Mouse (Mus musculus) gastrocnemius, postnatal 25 days (tissue): Measurements from ENCODE around the gene Nexn. TPM values are rescaled to one million over a fixed set of nuclear protein-coding genes. Genes with fewer than 3 reads are reported as not detected.

Source experiments
- DNase-seq: peaks from one replicate; pipeline ENCODE4 v3.0.0; 2022
- total RNA-seq, 2 experiments: library from RNA; stranded (reverse); gene quantifications; 1 replicate in 1 of 2; 2 replicates in 1 of 2; pipeline ENCODE4 v1.2.3; 2021

Nexn gene
- total RNA-seq, 2 experiments from 2014 or later, result 331 to 433 TPM

DNA sequence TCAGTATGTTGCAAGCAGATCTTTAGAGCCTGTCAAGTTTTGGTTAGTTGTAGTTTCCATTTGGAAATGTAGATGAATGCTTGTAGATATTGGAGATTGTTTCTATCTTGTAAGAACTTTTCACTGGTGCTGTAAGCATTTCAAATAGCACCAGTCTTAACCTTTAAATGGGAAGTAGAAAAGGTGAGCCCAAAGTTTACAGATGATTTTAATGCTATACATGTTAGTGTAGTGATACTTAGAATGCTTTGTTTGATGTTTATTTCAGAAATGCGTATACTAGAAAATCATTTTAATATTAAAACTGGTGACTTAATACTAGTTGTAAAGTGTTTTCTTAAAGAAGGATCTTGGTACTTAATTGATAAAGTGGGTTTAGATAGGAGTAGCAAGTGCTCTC lies 30.3 kb downstream of the Nexn start:
- DNase-seq, result no peak

DNA sequence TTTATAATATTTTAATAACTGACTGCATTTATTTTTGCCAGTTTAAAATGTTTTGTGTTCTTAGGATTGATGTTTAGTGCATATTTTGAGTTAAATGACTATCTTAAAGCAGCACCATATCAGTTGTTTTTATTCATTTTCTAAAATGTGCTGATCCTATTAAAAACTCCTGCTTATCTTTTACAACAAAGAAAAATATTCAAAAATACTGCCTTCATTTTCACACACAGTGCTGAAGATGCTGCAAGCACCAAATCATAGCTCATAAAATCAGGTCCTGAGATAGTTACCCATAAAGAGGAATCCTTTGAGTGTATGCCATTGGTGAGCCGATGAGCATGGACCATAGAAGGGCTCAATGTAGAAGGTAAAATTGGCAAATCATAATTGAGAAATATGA lies 30.9 kb downstream of the Nexn start:
- no peak for DNase-seq

DNA sequence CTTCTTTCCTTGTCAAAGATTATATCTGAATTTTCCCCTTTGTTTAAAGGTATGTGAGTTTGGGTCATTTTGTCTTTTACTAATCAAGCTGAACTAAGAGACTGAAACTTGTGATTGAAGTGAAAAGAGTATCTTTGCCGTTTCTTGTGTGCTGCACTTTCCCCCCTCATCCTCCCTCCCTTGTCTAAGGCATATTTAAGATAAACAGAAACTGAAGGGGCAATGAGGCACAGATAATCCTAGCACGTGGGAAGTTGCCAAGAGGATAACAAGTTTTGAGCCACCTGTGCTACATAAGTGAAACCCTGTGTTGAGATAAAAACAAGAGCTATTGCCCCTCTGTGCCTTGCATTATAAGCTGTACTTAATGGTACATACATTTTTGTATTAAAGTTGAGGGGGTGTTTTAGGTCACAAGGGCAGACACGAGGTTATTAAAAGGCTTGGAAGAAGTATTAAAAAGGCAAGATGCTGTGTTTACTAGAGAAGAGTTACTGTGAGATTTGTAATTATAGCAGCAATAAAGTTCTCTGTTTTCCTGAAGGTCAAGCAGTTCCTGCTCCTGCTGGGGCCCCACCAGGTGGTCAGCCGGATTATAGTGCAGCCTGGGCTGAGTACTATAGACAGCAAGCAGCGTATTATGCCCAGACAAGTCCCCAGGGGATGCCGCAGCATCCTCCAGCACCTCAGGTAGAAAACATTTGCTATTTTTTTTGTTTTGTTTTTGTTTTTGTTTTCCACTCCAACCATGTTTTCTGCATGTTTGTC lies 34.6 kb downstream of the Nexn start:
- DNase-seq, result no peak

- DNase-seq, result no peak
Measured at GRCm38 (mm10) chr3:152229271-152229670, 36.9 kb downstream of the Nexn start.

DNA sequence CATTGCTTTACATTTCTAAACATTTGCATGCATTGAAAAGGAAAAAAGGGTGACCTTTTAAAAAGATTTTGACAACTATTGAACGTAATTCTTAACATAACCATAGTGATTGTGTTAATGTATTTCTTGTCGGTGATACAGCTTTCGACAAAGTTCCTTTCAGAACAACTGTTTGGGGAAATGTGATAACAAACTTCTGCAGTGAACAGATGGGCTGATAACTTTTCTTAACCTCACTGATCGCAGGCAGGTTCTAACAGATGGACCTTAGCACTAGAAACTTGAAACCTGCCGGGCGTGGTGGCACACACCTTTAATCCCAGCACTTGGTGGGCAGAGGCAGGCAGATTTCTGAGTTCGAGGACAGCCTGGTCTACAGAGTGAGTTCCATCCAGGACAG lies 37.3 kb downstream of the Nexn start:
- no peak for DNase-seq

DNA sequence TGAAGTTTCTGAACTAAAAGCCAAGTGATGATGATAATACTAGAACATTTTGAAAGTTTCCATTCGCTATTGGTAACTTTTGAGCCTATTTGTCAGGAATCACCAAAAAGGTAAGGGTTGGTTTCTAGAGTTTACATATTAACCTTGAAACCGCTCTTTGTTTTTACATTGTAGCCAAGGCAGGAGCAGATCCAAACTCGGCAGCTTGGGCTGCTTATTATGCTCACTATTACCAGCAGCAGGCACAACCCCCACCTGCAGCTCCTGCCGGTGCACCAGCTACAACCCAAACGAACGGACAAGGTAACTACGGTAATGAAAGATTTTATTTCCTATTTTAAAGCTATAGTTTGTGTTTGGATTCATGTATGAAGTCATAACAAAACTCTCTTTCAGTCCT lies 40.2 kb downstream of the Nexn start:
- DNase-seq, result no peak

- DNase-seq, result no peak
Measured at GRCm38 (mm10) chr3:152224918-152225317, 41.2 kb downstream of the Nexn start.

GRCm38 (mm10) chr3:152213416-152213815 lies 52.7 kb downstream of the Nexn start:
- DNase-seq, result no peak

DNA sequence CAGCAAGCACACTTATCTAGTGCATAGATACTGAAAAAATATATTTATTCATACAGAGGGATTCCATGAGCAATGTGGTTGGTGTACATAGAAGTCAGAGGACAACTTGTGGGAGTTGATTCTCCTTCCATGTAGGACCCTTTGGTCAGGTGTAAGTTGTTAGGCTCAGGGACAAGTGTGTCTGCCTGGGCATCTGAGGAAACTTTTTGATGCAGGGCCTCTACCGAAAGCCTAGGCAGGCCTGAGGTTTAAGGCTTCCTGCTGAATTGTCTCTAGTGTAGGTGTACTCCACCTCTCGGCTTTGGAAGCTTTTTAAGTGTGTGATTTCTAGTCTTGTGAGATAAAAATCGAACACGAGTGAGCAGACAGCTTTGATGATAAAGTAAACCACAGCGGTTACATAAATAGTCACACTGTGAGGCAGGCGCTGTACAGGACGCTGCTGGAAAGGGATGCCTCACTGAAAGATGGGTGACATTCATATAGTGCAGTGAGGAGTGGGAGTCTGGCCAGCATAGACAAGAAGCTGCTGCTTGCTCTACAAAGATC lies 54.3 kb downstream of the Nexn start:
- no peak for DNase-seq

- DNase-seq, result peak; percentile 64
Measured at GRCm38 (mm10) chr3:152210728-152211391, 55.3 kb downstream of the Nexn start.

DNA sequence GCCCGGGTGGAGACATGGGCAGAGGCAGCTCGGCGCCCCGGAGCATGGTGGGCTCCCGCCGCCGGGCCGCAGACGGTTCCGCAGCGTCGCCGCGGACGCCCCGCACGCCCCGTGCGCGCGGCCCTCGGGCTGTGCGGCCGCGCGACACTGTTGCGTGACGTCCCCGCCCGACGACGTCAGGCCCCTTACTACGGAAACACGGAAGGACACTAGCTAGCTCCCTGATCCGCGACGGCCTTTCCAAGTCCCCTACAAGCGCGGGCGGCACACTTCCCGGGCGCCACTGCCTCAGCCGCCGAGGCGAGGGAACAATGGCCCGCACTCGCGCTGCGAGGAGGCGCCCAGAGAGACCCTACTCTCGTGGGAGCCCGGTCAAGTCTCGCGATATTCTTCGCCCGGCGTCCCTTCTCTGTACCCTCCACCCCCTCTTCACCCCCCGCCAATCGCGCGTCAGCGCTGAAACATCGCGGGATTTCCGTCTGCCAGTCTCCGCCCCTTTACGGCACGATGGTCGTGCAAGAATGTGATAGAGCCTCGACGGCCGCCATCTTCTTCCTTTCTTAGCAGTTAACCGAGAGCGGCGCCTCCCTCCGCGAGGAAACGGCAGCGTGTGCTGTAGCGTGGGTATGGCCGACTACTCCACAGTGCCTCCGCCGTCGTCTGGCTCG lies 56.0 kb downstream of the Nexn start, which contains the start of the genes Dnajb4 and Fubp1:
Dnajb4 (minus strand) TSS at position 336 of the 668 bp plus-strand sequence.
Fubp1 (plus strand) TSS at position 456 of the 668 bp plus-strand sequence.
- DNase-seq, result peak; percentile 100

DNA sequence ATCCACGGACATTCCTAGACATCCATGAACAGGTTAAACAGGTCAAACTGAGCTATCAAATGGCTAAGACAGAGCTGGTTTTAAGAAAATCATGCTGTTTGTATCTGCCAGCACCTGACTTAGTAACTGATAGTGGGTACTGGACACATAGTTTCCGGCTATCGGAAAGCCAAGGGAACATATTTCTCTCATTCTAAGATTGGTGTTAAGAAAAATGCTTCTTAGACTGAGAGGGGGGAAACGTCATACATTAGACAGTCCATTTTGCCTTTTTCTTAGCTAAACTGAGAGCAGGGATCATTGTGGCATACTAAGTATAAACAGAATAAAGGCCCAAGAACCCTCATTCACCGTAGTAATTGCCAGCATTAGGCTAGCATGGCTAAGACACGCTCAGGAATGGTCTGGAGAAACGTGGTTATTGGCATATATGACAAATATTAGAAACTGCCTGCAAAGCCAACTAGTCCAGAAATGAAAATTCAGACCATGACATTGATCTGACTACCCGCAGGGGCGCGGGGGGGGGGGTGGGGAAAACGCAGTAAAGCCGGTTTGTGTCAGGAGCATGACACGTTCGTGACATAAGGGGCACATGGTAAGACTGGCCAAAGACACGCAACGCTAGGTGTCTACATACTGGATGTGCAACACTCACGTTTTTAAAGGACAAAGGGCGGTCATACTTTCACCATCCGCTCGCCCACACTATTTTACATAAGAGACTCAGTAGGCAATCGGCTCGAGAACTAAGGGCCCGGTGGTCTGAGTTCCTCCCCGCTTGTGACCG lies 56.8 kb downstream of the Nexn start:
- no peak for DNase-seq

DNA sequence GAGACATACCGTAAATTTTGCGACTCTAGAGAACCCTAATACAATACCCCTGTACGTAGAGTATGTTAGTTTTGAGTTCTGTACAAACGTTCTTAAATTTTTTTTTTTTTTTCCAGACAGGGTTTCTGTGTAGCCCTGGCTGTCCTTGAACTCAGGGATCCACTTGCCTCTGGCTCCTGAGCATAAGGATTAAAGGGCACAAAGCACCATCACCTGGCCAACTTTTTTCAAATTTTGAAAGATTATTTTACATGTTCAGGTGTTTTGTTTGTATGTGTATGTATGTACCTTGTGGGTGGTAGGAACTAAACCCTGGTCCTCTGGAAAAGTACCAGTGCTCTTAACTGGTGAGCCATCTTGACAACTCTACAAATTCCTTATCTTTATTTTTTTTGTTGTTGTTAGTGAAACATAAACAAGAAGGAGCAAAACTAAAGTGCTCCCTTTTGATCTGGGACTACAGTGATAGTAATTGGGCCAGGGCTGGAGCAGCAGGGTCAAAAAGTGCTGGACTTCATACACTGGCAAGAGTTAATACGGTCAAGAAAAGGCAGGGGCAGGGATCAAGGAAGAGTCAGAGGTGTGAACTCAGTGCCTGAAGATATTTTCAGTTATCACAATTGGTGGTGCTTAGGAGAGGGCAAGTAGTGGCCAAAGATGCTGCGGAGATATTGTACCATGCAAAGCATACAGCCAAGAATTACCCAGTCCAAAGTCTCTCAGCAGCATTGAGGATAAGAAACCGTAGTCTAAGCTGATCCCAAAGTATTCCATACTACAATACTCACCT lies 57.9 kb downstream of the Nexn start:
- no peak for DNase-seq

GRCm38 (mm10) chr3:152207156-152207555 lies 59.0 kb downstream of the Nexn start:
- DNase-seq, result no peak

GRCm38 (mm10) chr3:152204577-152204976 lies 61.6 kb downstream of the Nexn start:
- DNase-seq, result no peak

- DNase-seq, result no peak
Measured at GRCm38 (mm10) chr3:152203996-152204395, 62.2 kb downstream of the Nexn start.

DNA sequence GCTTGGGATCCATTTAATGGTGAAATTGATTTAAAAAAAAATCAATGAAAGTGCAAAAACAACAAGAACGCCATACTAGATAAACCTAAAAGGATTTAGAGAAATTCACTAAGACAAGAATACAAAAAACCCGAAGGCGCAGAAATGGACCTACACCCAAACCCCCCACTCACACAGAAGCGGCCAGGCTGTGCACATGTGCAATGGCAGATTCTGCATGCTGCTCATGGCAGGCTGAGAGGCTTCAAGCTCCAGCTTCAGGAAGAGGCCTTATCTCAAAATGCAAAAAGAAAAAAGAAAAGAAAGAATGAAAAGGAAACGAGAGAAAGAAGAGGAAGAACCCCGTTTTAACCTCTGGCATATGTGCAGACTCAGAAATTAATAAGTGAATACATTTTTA lies 62.7 kb downstream of the Nexn start:
- DNase-seq, result no peak

- DNase-seq, result no peak
Measured at GRCm38 (mm10) chr3:152202942-152203341, 63.2 kb downstream of the Nexn start.

- no peak for DNase-seq
Measured at GRCm38 (mm10) chr3:152201651-152202050, 64.5 kb downstream of the Nexn start.

- DNase-seq, result no peak
Measured at GRCm38 (mm10) chr3:152201181-152201580, 65.0 kb downstream of the Nexn start.

GRCm38 (mm10) chr3:152199125-152199524 lies 67.0 kb downstream of the Nexn start:
- DNase-seq, result no peak
